In the genomic region with DNA sequence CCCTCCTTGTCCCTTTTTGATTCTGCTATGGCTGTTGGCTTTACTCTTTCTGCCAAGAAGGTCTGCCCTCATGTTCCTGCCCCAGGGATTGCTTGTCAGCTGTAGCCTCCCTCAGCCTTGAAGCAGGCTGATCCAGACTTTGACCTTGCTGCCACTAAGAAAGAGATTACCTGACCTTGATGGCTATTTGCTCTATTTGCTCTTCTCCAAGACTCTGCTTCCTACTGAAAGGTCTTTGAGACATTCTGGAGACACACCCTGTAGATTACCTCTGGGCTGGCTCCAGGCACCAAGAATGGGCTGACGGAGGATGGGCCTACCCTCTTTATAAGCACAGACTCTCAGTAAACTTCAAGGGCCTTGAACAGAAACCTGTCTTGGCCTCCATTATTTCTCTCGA, we compare ENCODE assay signal across 25 mouse cellular contexts. TPM values are rescaled to one million over a fixed set of nuclear protein-coding genes. Genes with fewer than 3 reads are reported as not detected.
"Had no signal": no experiment of that assay in that cellular context is flagged by ENCODE, and none has a peak within 500 bp of the region (broad histone marks: within the 10 kb centered on the region; RNA-seq: fewer than 3 reads in every experiment).

No protein-coding gene starts in this region.

- H3K27ac ChIP-seq: liver, embryonic 15.5 days; lung, embryonic 15.5 days; macrophage; midbrain, embryonic 13.5 days; midbrain, embryonic 15.5 days; neural tube, embryonic 13.5 days; neural tube, embryonic 15.5 days had no signal

- H3K9me3 ChIP-seq: liver, embryonic 15.5 days; lung, embryonic 15.5 days; midbrain, embryonic 13.5 days; midbrain, embryonic 15.5 days; neural tube, embryonic 13.5 days; neural tube, embryonic 15.5 days had no signal

- H3K4me1 ChIP-seq: liver, embryonic 15.5 days; lung, embryonic 15.5 days; megakaryocyte, embryonic 14.5 days; midbrain, embryonic 13.5 days; midbrain, embryonic 15.5 days; neural tube, embryonic 13.5 days; neural tube, embryonic 15.5 days had no signal

- H3K36me3 ChIP-seq: liver, embryonic 15.5 days; lung, embryonic 15.5 days; midbrain, embryonic 13.5 days; midbrain, embryonic 15.5 days; neural tube, embryonic 13.5 days; neural tube, embryonic 15.5 days had no signal

- ATAC-seq: liver, postnatal 0 days; lung, postnatal 0 days; midbrain, embryonic 13.5 days; midbrain, embryonic 15.5 days had no signal

- H3K4me2 ChIP-seq: liver, embryonic 15.5 days; lung, embryonic 15.5 days; midbrain, embryonic 11.5 days; midbrain, embryonic 13.5 days; midbrain, embryonic 15.5 days; neural tube, embryonic 13.5 days; neural tube, embryonic 15.5 days had no signal

- DNase-seq: liver, postnatal 0 days; lung, adult 2 months; lung, postnatal 14 days; lung, postnatal 36 days; retina, postnatal 1 day; right cerebral cortex, adult 18-20 months; right cerebral cortex, postnatal 25 days; right cerebral cortex, postnatal 4 days; spleen, adult 18-20 months; thymus, adult 18-20 months; thymus, postnatal 14 days; thymus, postnatal 4 days had no signal

- H3K27me3 ChIP-seq: liver, embryonic 15.5 days; lung, embryonic 15.5 days; megakaryocyte, embryonic 14.5 days; midbrain, embryonic 13.5 days; midbrain, embryonic 15.5 days; neural tube, embryonic 13.5 days; neural tube, embryonic 15.5 days had no signal

- H3K4me3 ChIP-seq: liver, embryonic 15.5 days; lung, embryonic 15.5 days; megakaryocyte, embryonic 14.5 days; midbrain, embryonic 13.5 days; midbrain, embryonic 15.5 days; myocyte; neural tube, embryonic 13.5 days; neural tube, embryonic 15.5 days had no signal

- H3K9ac ChIP-seq: liver, embryonic 15.5 days; liver, postnatal 0 days; lung, embryonic 15.5 days; midbrain, embryonic 13.5 days; midbrain, embryonic 15.5 days; neural tube, embryonic 13.5 days; neural tube, embryonic 15.5 days had no signal

RNA-seq across cellular contexts. Expression of gene Rpl36a-ps1, which starts 1.6 kb away (rescaled TPM):
- total RNA-seq: midbrain, postnatal 0 days had no signal
- polyA plus RNA-seq: lung, adult 2 months; midbrain, embryonic 15.5 days; neural tube, embryonic 13.5 days; neural tube, embryonic 15.5 days; small intestine, adult 2 months had no signal
